Mouse (Mus musculus) erythroblast, embryonic 14.5 days (primary cell): ENCODE data around the gene Tcaf2.

Experiments
- GATA1 ChIP-seq: IDR thresholded peaks from 2 replicates; pipeline ENCODE4 v1.6.1; 2012; ENCODE audit warnings: low read length, inconsistent platforms, mixed read lengths
- TAL1 ChIP-seq: IDR thresholded peaks from 3 replicates; pipeline ENCODE4 v1.6.1; 2012; ENCODE audit warnings: low read length, inconsistent platforms, mixed read lengths

DNA sequence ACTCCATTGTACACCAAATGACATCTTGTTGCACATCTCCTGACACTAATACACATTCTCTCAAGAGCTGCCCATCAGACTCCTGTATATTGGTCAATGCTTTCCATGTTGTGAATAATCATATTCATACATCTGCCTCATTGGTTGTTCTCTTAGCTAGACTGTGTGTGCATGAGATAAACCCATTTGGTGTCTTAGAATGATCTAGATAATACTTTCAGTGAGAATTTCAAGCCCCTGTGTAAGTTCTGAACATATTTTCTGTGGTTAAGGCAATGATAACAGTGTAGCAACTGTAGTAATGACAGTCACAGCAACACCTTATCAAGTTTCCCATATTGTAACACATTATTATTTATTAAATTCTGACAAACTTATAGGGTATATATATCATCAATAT, 44.7 kb upstream of the Tcaf2 start:
- TF ChIP-seq GATA1, result no peak
- TF ChIP-seq TAL1, result no peak
